Mouse (Mus musculus) brown adipose tissue, adult 24 weeks (tissue): Measurements from ENCODE around the gene Zbed4. TPM values are rescaled to one million over a fixed set of nuclear protein-coding genes. Genes with fewer than 3 reads are reported as not detected.
A peak's percentile ranks its signal among the peaks of the same experiment; 100 is the strongest.
"Not testable (repeated sequence)": the region's sequence is repeated elsewhere in the genome, so short reads cannot be mapped to it uniquely, and the experiment has no call there.

Source experiments
- H3K27ac ChIP-seq: fragments of 200-500 bp; replicated peaks from 2 replicates; pipeline ENCODE4 v1.5.1; 2012; ENCODE audit warnings: low read depth, mild to moderate bottlenecking, low read length
- H3K4me1 ChIP-seq: fragments of 200-500 bp; 2 replicates; pipeline ENCODE4 v1.6.1; 2012; ENCODE audit warnings: low read length, mixed read lengths; ENCODE audit not compliant: control insufficient read depth, insufficient read depth, insufficient read length
- H3K4me3 ChIP-seq: fragments of 200-500 bp; 2 replicates; pipeline ENCODE4 v1.5.1; 2012; ENCODE audit warnings: low read depth, mild to moderate bottlenecking, low read length, moderate library complexity; ENCODE audit not compliant: insufficient read depth
- polyA plus RNA-seq: library from polyadenylated mRNA; stranded (reverse); fragments of >200 nt; gene quantifications from 2 replicates; pipeline ENCODE4 v1.2.4, GENCODE M21; 2012; ENCODE audit not compliant: missing spikeins, insufficient read depth, insufficient read length

The Zbed4 gene
- polyA plus RNA-seq, 1 experiment, result 2.9 TPM

- Histone ChIP-seq H3K4me3 (peak overlapping the region; percentile 85), H3K27ac (no peak overlapping the region)
These were observed 908 bp downstream of the Zbed4 start for GRCm38 (mm10) chr15:88752403-88752733.

GRCm38 (mm10) chr15:88754896-88755295, 3.4 kb downstream of the Zbed4 start:
- Histone ChIP-seq H3K27ac (no peak overlapping the region), H3K4me3 (no peak overlapping the region), H3K4me1 (peaks cover 4% of the 10 kb centered on the region; the same call in 1 of the 2 replicates)

More at GRCm38 (mm10) chr15:88752403-88752733, 908 bp downstream of the Zbed4 start:
- peaks cover 4% of the 10 kb centered on the region; the same call in 1 of the 2 replicates for H3K4me1 ChIP-seq

- Histone ChIP-seq H3K4me3 (no peak overlapping the region), H3K4me1 (peaks cover under 1% of the 10 kb centered on the region; the same call in 1 of the 2 replicates)
These were observed 4.3 kb downstream of the Zbed4 start for GRCm38 (mm10) chr15:88755761-88756160.

GRCm38 (mm10) chr15:88758061-88758460, 6.6 kb downstream of the Zbed4 start:
- H3K4me3 ChIP-seq, result no peak overlapping the region
- no peak overlapping the region for H3K27ac ChIP-seq
- H3K4me1 ChIP-seq, result no peaks in the 10 kb centered on the region

More at GRCm38 (mm10) chr15:88755761-88756160, 4.3 kb downstream of the Zbed4 start:
- no peak overlapping the region for H3K27ac ChIP-seq

- H3K27ac ChIP-seq, result no peak overlapping the region
- H3K4me3 ChIP-seq, result no peak overlapping the region
- no peaks in the 10 kb centered on the region for H3K4me1 ChIP-seq
These were observed 10.1 kb downstream of the Zbed4 start for GRCm38 (mm10) chr15:88761551-88761950.

- H3K27ac ChIP-seq, H3K4me3 ChIP-seq, H3K4me1 ChIP-seq: not testable (repeated sequence)
These were observed 14.7 kb downstream of the Zbed4 start for GRCm38 (mm10) chr15:88766139-88766538.

GRCm38 (mm10) chr15:88768537-88768936, 17.1 kb downstream of the Zbed4 start:
- H3K4me1 ChIP-seq, result no peaks in the 10 kb centered on the region
- no peak overlapping the region for H3K4me3 ChIP-seq
- no peak overlapping the region for H3K27ac ChIP-seq

- H3K4me3 ChIP-seq, H3K4me1 ChIP-seq, H3K27ac ChIP-seq: not testable (repeated sequence)
These were observed 23.2 kb downstream of the Zbed4 start for GRCm38 (mm10) chr15:88774630-88775029.

GRCm38 (mm10) chr15:88792140-88792850, 40.8 kb downstream of the Zbed4 start:
- Histone ChIP-seq H3K27ac (no peak overlapping the region), H3K4me1 (no peaks in the 10 kb centered on the region), H3K4me3 (no peak overlapping the region)

- not testable (repeated sequence) for H3K4me3 ChIP-seq, H3K27ac ChIP-seq, H3K4me1 ChIP-seq
These were observed 43.3 kb downstream of the Zbed4 start for GRCm38 (mm10) chr15:88794729-88795128.

GRCm38 (mm10) chr15:88799950-88800371, 48.5 kb downstream of the Zbed4 start:
- H3K4me3 ChIP-seq, result no peak overlapping the region
- H3K4me1 ChIP-seq, result no peaks in the 10 kb centered on the region
- no peak overlapping the region for H3K27ac ChIP-seq

- no peak overlapping the region for H3K27ac ChIP-seq
- H3K4me3 ChIP-seq, result no peak overlapping the region
- H3K4me1 ChIP-seq, result no peaks in the 10 kb centered on the region
These were observed 49.5 kb downstream of the Zbed4 start for GRCm38 (mm10) chr15:88800921-88801354.

GRCm38 (mm10) chr15:88801903-88802302, 50.4 kb downstream of the Zbed4 start:
- no peaks in the 10 kb centered on the region for H3K4me1 ChIP-seq
- H3K4me3 ChIP-seq, result no peak overlapping the region
- no peak overlapping the region for H3K27ac ChIP-seq

GRCm38 (mm10) chr15:88802348-88802747, 50.9 kb downstream of the Zbed4 start:
- Histone ChIP-seq H3K4me1 (no peaks in the 10 kb centered on the region), H3K27ac (no peak overlapping the region), H3K4me3 (no peak overlapping the region)

GRCm38 (mm10) chr15:88808121-88808520, 56.7 kb downstream of the Zbed4 start:
- no peak overlapping the region for H3K27ac ChIP-seq
- no peaks in the 10 kb centered on the region for H3K4me1 ChIP-seq
- H3K4me3 ChIP-seq, result no peak overlapping the region

GRCm38 (mm10) chr15:88810369-88810768, 58.9 kb downstream of the Zbed4 start:
- Histone ChIP-seq H3K27ac (no peak overlapping the region), H3K4me1 (no peaks in the 10 kb centered on the region), H3K4me3 (no peak overlapping the region)
